ENCODE assay signal across 8 mouse cellular contexts in genomic region chrX:152342358-152342901, GRCm38 (mm10). TPM values are rescaled to one million over a fixed set of nuclear protein-coding genes. Genes with fewer than 3 reads are reported as not detected.
DNase-seq lines count a peak whose midpoint lies in the region; ATAC-seq and TF ChIP-seq lines count a peak whose summit lies in the region.

Gene Tspyl2, minus strand, starts transcription at chrX:152342425.

- H3K27me3 ChIP-seq in Patski: peaks cover 30% of the 10 kb centered on the region
- peaks cover 95% of the 10 kb centered on the region for H3K27me3 ChIP-seq in hindbrain, embryonic 14.5 days (ENCODE audit: control insufficient read depth, insufficient read depth, low read length)

- POLR2A ChIA-PET in Patski (lab: Charles Lee): no interaction called here

- CTCF ChIA-PET in Patski (lab: Charles Lee): interaction anchor here (0.6 to 1.9 kb wide), 2 partner anchors 10 to 12 kb away, joined by 3 to 5 read pairs; no protein-coding TSS in a partner anchor

- peaks cover 35% of the 10 kb centered on the region for H3K36me3 ChIP-seq in hindbrain, embryonic 14.5 days (replicated peaks; ENCODE audit: control insufficient read depth, insufficient read depth)

- peak; percentile 68 for DNase-seq in Patski (ENCODE audit: low read depth, low spot score)
- DNase-seq in cerebellum, postnatal 14 days: peak; percentile 95 to 97
- peak; percentile 61 to 82 for DNase-seq in frontal cortex, postnatal 25 days (ENCODE audit: low spot score in 2 of 2)
- peak; percentile 85 for DNase-seq in hindbrain, embryonic 14.5 days (ENCODE audit: low spot score)
- peak; percentile 93 to 94 for DNase-seq in layer of hippocampus, postnatal 36 days
- peak; percentile 95 for DNase-seq in lung, postnatal 36 days
- peak; percentile 98 for DNase-seq in retina, postnatal 1 day
- peak; percentile 66 to 89 for DNase-seq in urinary bladder, adult 18-20 months (ENCODE audit: low spot score in 2 of 2)

- ATAC-seq in Patski: peak; percentile 96
- peak; percentile 97 for ATAC-seq in hindbrain, embryonic 14.5 days (ENCODE audit: low FRiP score)

- peak within 1 kb of the TSS; percentile 92 for H3K27ac ChIP-seq in hindbrain, embryonic 14.5 days

- H3K4me3 ChIP-seq in hindbrain, embryonic 14.5 days (replicated peaks; ENCODE audit: low read length): peak within 1 kb of the TSS; percentile 70

- peak within 1 kb of the TSS; percentile 67 for H3K4me2 ChIP-seq in hindbrain, embryonic 14.5 days (replicated peaks)

- TF ChIP-seq CTCF in Patski (IDR thresholded peaks at IDR 0.05): no peak

- H3K4me1 ChIP-seq in hindbrain, embryonic 14.5 days (replicated peaks; ENCODE audit: control insufficient read depth, insufficient read depth, low read length): peaks cover 21% of the 10 kb centered on the region

- 11% methylated on average over 25 of the region's 27 CpGs for WGBS in hindbrain, embryonic 14.5 days

- in situ Hi-C loops in Patski (cut with MboI; ENCODE audit: low pct_unique_long_range_greater_than_20kb): loop anchor here (25.0 kb wide), 1 partner anchor 330 kb away; the partner anchor contains the start of genes Hsd17b10, Ribc1 and Smc1a

- H3K9me3 ChIP-seq in hindbrain, embryonic 14.5 days (ENCODE audit: control insufficient read depth, low read length): no peaks in the 10 kb centered on the region

- peak within 1 kb of the TSS; percentile 79 for H3K9ac ChIP-seq in hindbrain, embryonic 14.5 days

RNA-seq across cellular contexts. Expression of gene Tspyl2, which starts in this region (rescaled TPM):
- polyA plus RNA-seq in Patski (2021): 36.2 TPM
- polyA plus RNA-seq in hindbrain, embryonic 14.5 days (2014; fragmentation: Nextera tagmentation; extraction: Ambion mirVana): 39.9 and 40.2 TPM in 2 replicates
- total RNA-seq in layer of hippocampus, postnatal 36 days (2021): 100 to 1,000 TPM; 104 to 126 TPM

Comparison
In these comparisons a context has a peak if more than half of its experiments do, and no peak if none do; other contexts are left out.
1. Peak in every context shown above with its lines: DNase-seq, ATAC-seq, H3K4me3 ChIP-seq and H3K27ac ChIP-seq.